Mouse (Mus musculus) kidney, embryonic 16.5 days (tissue): Measurements from ENCODE around the gene Mpzl3. TPM values are rescaled to one million over a fixed set of nuclear protein-coding genes. Genes with fewer than 3 reads are reported as not detected.
A peak's percentile ranks its signal among the peaks of the same experiment; 100 is the strongest.

Source experiments
- ATAC-seq: fragments of 200-750 bp; cut with Nextera tagmentation; 2 replicates; pipeline ENCODE4 v1.8.0; 2017; ENCODE audit warnings: moderate TSS enrichment; ENCODE audit not compliant: low FRiP score, low TSS enrichment
- H3K27ac ChIP-seq: fragments of 300-500 bp; sonication (generic); 2 replicates; pipeline ENCODE4 v1.5.1; 2014; ENCODE audit warnings: low read length
- H3K27me3 ChIP-seq: fragments of 300-500 bp; sonication (generic); 2 replicates; pipeline ENCODE4 v1.6.1; 2014; ENCODE audit warnings: low read length, control low read depth, mixed read lengths; ENCODE audit not compliant: insufficient read depth
- H3K36me3 ChIP-seq: fragments of 300-500 bp; sonication (generic); 2 replicates; pipeline ENCODE4 v1.6.1; 2014; ENCODE audit warnings: low read length, control low read depth, mixed read lengths; ENCODE audit not compliant: insufficient read depth
- H3K4me1 ChIP-seq: fragments of 300-500 bp; sonication (generic); 2 replicates; pipeline ENCODE4 v1.6.1; 2014; ENCODE audit warnings: low read length, control low read depth, mixed read lengths; ENCODE audit not compliant: insufficient read depth
- H3K4me2 ChIP-seq: fragments of 300-500 bp; sonication (generic); replicated peaks from 2 replicates; pipeline ENCODE4 v1.6.1; 2014; ENCODE audit warnings: low read depth, low read length
- H3K4me3 ChIP-seq: fragments of 300-500 bp; sonication (generic); 2 replicates; pipeline ENCODE4 v1.5.1; 2014; ENCODE audit warnings: mild to moderate bottlenecking, low read length
- H3K9ac ChIP-seq: fragments of 300-500 bp; sonication (generic); replicated peaks from 2 replicates; pipeline ENCODE4 v1.6.1; 2014; ENCODE audit warnings: low read length
- H3K9me3 ChIP-seq: fragments of 300-500 bp; sonication (generic); 2 replicates; pipeline ENCODE4 v1.6.1; 2016; ENCODE audit warnings: low read length, control low read depth
- WGBS: fragments of 180-500 bp; shearing (Covaris S2); extraction: QIAGEN DNeasy Blood & Tissue Kit; methylation state at CpG from one replicate; pipeline ENCODE4 v1.1.7; 2014; 5-methylcytosine and 5-hydroxymethylcytosine counted together
- polyA plus RNA-seq: library from polyadenylated mRNA; unstranded; fragments of >200 nt; fragmentation: Nextera tagmentation; extraction: Ambion mirVana; gene quantifications from 2 replicates; pipeline ENCODE4 v1.2.1, GENCODE M21; 2015

Gene Mpzl3
- polyA plus RNA-seq = 3.2 and 3.7 TPM in 2 replicates

GRCm38 (mm10) chr9:45055082-45055713, at the start of gene Mpzl3:
TSS of gene Mpzl3 (plus strand) at chr9:45055186.
- under 1% methylated on average over 33 of the region's 33 CpGs for WGBS
- peak within 1 kb of the TSS; percentile 95 for H3K27ac ChIP-seq
- H3K27me3 ChIP-seq = peaks cover 6% of the 10 kb centered on the region; the same call in 1 of the 2 replicates
- no peaks in the 10 kb centered on the region for H3K36me3 ChIP-seq
- H3K4me3 ChIP-seq = peak within 1 kb of the TSS; percentile 75
- peak within 1 kb of the TSS; percentile 77 for H3K9ac ChIP-seq
- no peaks in the 10 kb centered on the region for H3K4me1 ChIP-seq
- peak within 1 kb of the TSS; percentile 74 for H3K4me2 ChIP-seq
- H3K9me3 ChIP-seq = no peaks in the 10 kb centered on the region
- ATAC-seq = peak; percentile 96

GRCm38 (mm10) chr9:45007404-45007803, 47.6 kb upstream of the Mpzl3 start:
- WGBS = 74% methylated on average over 12 of the region's 12 CpGs

GRCm38 (mm10) chr9:45008342-45008741, 46.6 kb upstream of the Mpzl3 start:
- Histone ChIP-seq H3K27me3 (no peaks in the 10 kb centered on the region), H3K27ac (no peak overlapping the region), H3K4me1 (no peaks in the 10 kb centered on the region), H3K36me3 (no peaks in the 10 kb centered on the region), H3K9me3 (no peaks in the 10 kb centered on the region), H3K4me2 (no peak overlapping the region), H3K9ac (no peak overlapping the region), H3K4me3 (no peak overlapping the region)
- WGBS = 78% methylated on average over 4 of the region's 4 CpGs
- ATAC-seq = no peak

More at GRCm38 (mm10) chr9:45007404-45007803, 47.6 kb upstream of the Mpzl3 start:
- no peak overlapping the region for H3K27ac ChIP-seq
- H3K4me3 ChIP-seq = no peak overlapping the region
- no peak overlapping the region for H3K4me2 ChIP-seq
- no peak for ATAC-seq
- H3K27me3 ChIP-seq = no peaks in the 10 kb centered on the region
- no peaks in the 10 kb centered on the region for H3K36me3 ChIP-seq
- H3K9me3 ChIP-seq = no peaks in the 10 kb centered on the region
- H3K4me1 ChIP-seq = no peaks in the 10 kb centered on the region
- H3K9ac ChIP-seq = no peak overlapping the region

- no peak within 1 kb of the TSS for H3K4me3 ChIP-seq
- no peak within 1 kb of the TSS for H3K9ac ChIP-seq
- H3K9me3 ChIP-seq = no peaks in the 10 kb centered on the region
- 84% methylated on average over 19 of the region's 19 CpGs for WGBS
- H3K27ac ChIP-seq = no peak within 1 kb of the TSS
- no peaks in the 10 kb centered on the region for H3K4me1 ChIP-seq
- H3K27me3 ChIP-seq = no peaks in the 10 kb centered on the region
- no peaks in the 10 kb centered on the region for H3K36me3 ChIP-seq
- no peak within 1 kb of the TSS for H3K4me2 ChIP-seq
- ATAC-seq = no peak
Observed at GRCm38 (mm10) chr9:45009180-45010078, 45.6 kb upstream of the Mpzl3 start, which contains the start of gene Cd3e. TSS of gene Cd3e (minus strand) at chr9:45009627.

- Histone ChIP-seq H3K9ac (no peak overlapping the region), H3K36me3 (no peaks in the 10 kb centered on the region), H3K4me1 (no peaks in the 10 kb centered on the region), H3K27ac (no peak overlapping the region), H3K9me3 (no peaks in the 10 kb centered on the region), H3K4me2 (no peak overlapping the region), H3K4me3 (no peak overlapping the region), H3K27me3 (no peaks in the 10 kb centered on the region)
- ATAC-seq = no peak
- WGBS = 69% methylated on average over 4 of the region's 4 CpGs
Observed at GRCm38 (mm10) chr9:45010461-45010860, 44.5 kb upstream of the Mpzl3 start.

GRCm38 (mm10) chr9:45011291-45011690, 43.7 kb upstream of the Mpzl3 start:
- ATAC-seq = no peak
- Histone ChIP-seq H3K4me1 (no peaks in the 10 kb centered on the region), H3K9ac (no peak overlapping the region), H3K27ac (no peak overlapping the region), H3K4me3 (no peak overlapping the region), H3K4me2 (no peak overlapping the region), H3K9me3 (no peaks in the 10 kb centered on the region), H3K27me3 (no peaks in the 10 kb centered on the region), H3K36me3 (no peaks in the 10 kb centered on the region)
- WGBS = 39% methylated on average over 6 of the region's 6 CpGs

- no peak overlapping the region for H3K4me3 ChIP-seq
- ATAC-seq = no peak
- no peak overlapping the region for H3K4me2 ChIP-seq
- no peaks in the 10 kb centered on the region for H3K9me3 ChIP-seq
- H3K27ac ChIP-seq = no peak overlapping the region
- no peaks in the 10 kb centered on the region for H3K27me3 ChIP-seq
- H3K9ac ChIP-seq = no peak overlapping the region
- no peaks in the 10 kb centered on the region for H3K36me3 ChIP-seq
- H3K4me1 ChIP-seq = no peaks in the 10 kb centered on the region
- WGBS = 47% methylated on average over 2 of the region's 2 CpGs
Observed at GRCm38 (mm10) chr9:45014879-45015278, 40.1 kb upstream of the Mpzl3 start.

GRCm38 (mm10) chr9:45015841-45016240, 39.1 kb upstream of the Mpzl3 start:
- no peaks in the 10 kb centered on the region for H3K9me3 ChIP-seq
- ATAC-seq = no peak
- no peak overlapping the region for H3K9ac ChIP-seq
- H3K4me2 ChIP-seq = no peak overlapping the region
- 42% methylated on average over 3 of the region's 3 CpGs for WGBS
- no peak overlapping the region for H3K27ac ChIP-seq
- no peak overlapping the region for H3K4me3 ChIP-seq
- no peaks in the 10 kb centered on the region for H3K36me3 ChIP-seq
- H3K27me3 ChIP-seq = no peaks in the 10 kb centered on the region
- H3K4me1 ChIP-seq = no peaks in the 10 kb centered on the region

GRCm38 (mm10) chr9:45018031-45018430, 37.0 kb upstream of the Mpzl3 start:
- Histone ChIP-seq H3K36me3 (no peaks in the 10 kb centered on the region), H3K27me3 (no peaks in the 10 kb centered on the region), H3K9ac (no peak overlapping the region), H3K9me3 (no peaks in the 10 kb centered on the region), H3K4me3 (no peak overlapping the region), H3K4me1 (no peaks in the 10 kb centered on the region), H3K4me2 (no peak overlapping the region), H3K27ac (no peak overlapping the region)
- 73% methylated on average over 11 of the region's 11 CpGs for WGBS
- ATAC-seq = no peak

GRCm38 (mm10) chr9:45022800-45023199, 32.2 kb upstream of the Mpzl3 start:
- Histone ChIP-seq H3K9me3 (no peaks in the 10 kb centered on the region), H3K4me2 (no peak overlapping the region), H3K36me3 (no peaks in the 10 kb centered on the region), H3K27me3 (no peaks in the 10 kb centered on the region), H3K4me3 (no peak overlapping the region), H3K27ac (no peak overlapping the region), H3K4me1 (no peaks in the 10 kb centered on the region), H3K9ac (no peak overlapping the region)
- ATAC-seq = no peak
- whole genome bisulfite sequencing = 12% methylated on average over 3 of the region's 3 CpGs
